Mouse (Mus musculus) regulatory T cell (primary cell): ENCODE results near the gene Dpp3.
"Not testable (repeated sequence)": the region's sequence is repeated elsewhere in the genome, so short reads cannot be mapped to it uniquely, and the experiment has no call there.

ENCODE experiments used
- in situ Hi-C: fragments of 300-600 bp; cut with MboI, MseI; formaldehyde crosslinking; loops from one replicate; pipeline ENCODE4 v1.15.1; 2025; ENCODE audit warnings: high pct_unique_total_duplicates

The Dpp3 gene

GRCm38 (mm10) chr19:4927904-4928531 lies at the start of gene Dpp3:
TSS of gene Dpp3 (minus strand) at chr19:4928287.
- in situ Hi-C loops = no loop called here

GRCm38 (mm10) chr19:4968236-4968635 lies 40.1 kb upstream of the Dpp3 start:
- in situ Hi-C loops = no loop called here

GRCm38 (mm10) chr19:4961928-4962601 lies 34.0 kb upstream of the Dpp3 start, which contains the start of gene Mrpl11:
TSS of gene Mrpl11 (plus strand) at chr19:4962147.
- in situ Hi-C loops = loop anchor here (5.0 kb wide), 1 partner anchor 85 kb away; the partner anchor contains the start of genes Actn3 and Zdhhc24

- in situ Hi-C loops = not testable (repeated sequence)
Observed at GRCm38 (mm10) chr19:4948641-4949040, 20.6 kb upstream of the Dpp3 start.

- in situ Hi-C loops = no loop called here
Observed at GRCm38 (mm10) chr19:4945540-4945939, 17.5 kb upstream of the Dpp3 start.

GRCm38 (mm10) chr19:4943253-4943588 lies 15.1 kb upstream of the Dpp3 start:
- in situ Hi-C loops = no loop called here

- in situ Hi-C loops = no loop called here
Observed at GRCm38 (mm10) chr19:4942551-4943252, 14.6 kb upstream of the Dpp3 start, which contains the start of gene Peli3. TSS of gene Peli3 (minus strand) at chr19:4943127.

GRCm38 (mm10) chr19:4937444-4938310 lies 9.6 kb upstream of the Dpp3 start:
- in situ Hi-C loops = no loop called here

- in situ Hi-C loops = no loop called here
Observed at GRCm38 (mm10) chr19:4936896-4937295, 8.8 kb upstream of the Dpp3 start.

- in situ Hi-C loops = no loop called here
Observed at GRCm38 (mm10) chr19:4928781-4929180, 694 bp upstream of the Dpp3 start.

GRCm38 (mm10) chr19:4925121-4925860 lies 2.8 kb downstream of the Dpp3 start:
- in situ Hi-C loops = no loop called here

- in situ Hi-C loops = no loop called here
Observed at GRCm38 (mm10) chr19:4919652-4920051, 8.4 kb downstream of the Dpp3 start.

GRCm38 (mm10) chr19:4916827-4917226 lies 11.3 kb downstream of the Dpp3 start:
- in situ Hi-C loops = no loop called here

GRCm38 (mm10) chr19:4915924-4916603 lies 12.0 kb downstream of the Dpp3 start:
- in situ Hi-C loops = no loop called here

GRCm38 (mm10) chr19:4909376-4909775 lies 18.7 kb downstream of the Dpp3 start:
- in situ Hi-C loops = no loop called here

- in situ Hi-C loops = no loop called here
Observed at GRCm38 (mm10) chr19:4908107-4908506, 20.0 kb downstream of the Dpp3 start.

- in situ Hi-C loops = no loop called here
Observed at GRCm38 (mm10) chr19:4905979-4906794, 21.9 kb downstream of the Dpp3 start, which contains the start of gene Bbs1. TSS of gene Bbs1 (minus strand) at chr19:4906628.

- in situ Hi-C loops = no loop called here
Observed at GRCm38 (mm10) chr19:4899888-4900287, 28.2 kb downstream of the Dpp3 start.

- in situ Hi-C loops = no loop called here
Observed at GRCm38 (mm10) chr19:4898972-4899371, 29.1 kb downstream of the Dpp3 start.
